Mouse (Mus musculus) stomach, postnatal 0 days (tissue): ENCODE measurements around the gene Syt3.

Source experiments
- CTCF ChIP-seq: IDR thresholded peaks from 2 replicates; pipeline ENCODE4 v1.5.1; 2016; ENCODE audit warnings: antibody characterized with exemption, low read depth, mild to moderate bottlenecking, moderate library complexity
- EP300 ChIP-seq: optimal IDR thresholded peaks from 2 replicates; pipeline ENCODE3; 2016; ENCODE audit warnings: antibody characterized with exemption

GRCm38 (mm10) chr7:44401673-44402072, 17.8 kb downstream of the Syt3 start:
- no peak for TF ChIP-seq CTCF
- TF ChIP-seq EP300, result no peak
